Mouse (Mus musculus): Measurements from ENCODE around the gene Fhl1. TPM values are rescaled to one million over a fixed set of nuclear protein-coding genes. Genes with fewer than 3 reads are reported as not detected.

Fhl1 gene
- polyA plus RNA-seq, 1 experiment from 2014 or later, result 1,058 TPM

DNA sequence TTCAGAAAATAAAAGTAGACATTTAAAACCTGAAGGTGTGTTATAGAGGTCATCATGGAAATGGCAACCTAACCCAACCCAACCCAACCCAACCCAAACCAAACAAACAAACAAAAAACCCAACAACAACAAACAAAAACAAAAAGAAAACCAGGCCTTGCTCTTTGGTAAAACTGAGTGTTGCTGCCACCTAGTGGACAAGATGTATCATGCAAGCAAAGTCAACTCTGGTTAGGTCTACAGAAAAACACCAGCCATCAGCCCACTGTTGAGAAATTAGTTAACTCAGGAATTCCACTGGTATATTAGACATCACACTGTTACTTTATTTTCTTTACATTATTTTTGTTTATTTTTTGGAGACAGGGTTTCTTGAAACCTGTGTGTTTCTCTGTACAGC lies 107.8 kb downstream of the Fhl1 start:
- Histone ChIP-seq H3K27me3 (replicated peaks; ENCODE audit: insufficient read depth, low read length) (no peaks in the 10 kb centered on the region), H3K36me3 (ENCODE audit: insufficient read depth, low read length) (no peaks in the 10 kb centered on the region), H3K9ac (replicated peaks; ENCODE audit: low read depth) (no peak overlapping the region), H3K4me2 (replicated peaks; ENCODE audit: low read depth, low read length) (no peak overlapping the region), H3K4me1 (ENCODE audit: insufficient read depth, low read depth, low read length) (no peaks in the 10 kb centered on the region), H3K27ac (ENCODE audit: low read length) (no peak overlapping the region), H3K9me3 (ENCODE audit: low read length) (no peaks in the 10 kb centered on the region), H3K4me3 (ENCODE audit: low read depth, low read length) (no peak overlapping the region)
- no peak for TF ChIP-seq EP300 (IDR thresholded peaks at IDR 0.05)
- TF ChIP-seq CTCF (IDR thresholded peaks at IDR 0.05), result peak; percentile 74
- DNase-seq (ENCODE audit: low spot score) (peak; percentile 26), ATAC-seq (no peak)

GRCm38 (mm10) chrX:56841255-56841654 lies 109.7 kb downstream of the Fhl1 start:
- 55% methylated on average over 5 of the region's 5 CpGs for WGBS
- Histone ChIP-seq H3K4me1 (ENCODE audit: insufficient read depth, low read depth, low read length) (no peaks in the 10 kb centered on the region), H3K9me3 (ENCODE audit: low read length) (no peaks in the 10 kb centered on the region), H3K4me3 (ENCODE audit: low read depth, low read length) (no peak overlapping the region), H3K4me2 (replicated peaks; ENCODE audit: low read depth, low read length) (no peak overlapping the region), H3K9ac (replicated peaks; ENCODE audit: low read depth) (no peak overlapping the region), H3K27ac (ENCODE audit: low read length) (no peak overlapping the region), H3K27me3 (replicated peaks; ENCODE audit: insufficient read depth, low read length) (no peaks in the 10 kb centered on the region), H3K36me3 (ENCODE audit: insufficient read depth, low read length) (no peaks in the 10 kb centered on the region)
- peak; percentile 17 for TF ChIP-seq CTCF (IDR thresholded peaks at IDR 0.05)
- no peak for TF ChIP-seq EP300 (IDR thresholded peaks at IDR 0.05)
- ATAC-seq (no peak), DNase-seq (ENCODE audit: low spot score) (peak; percentile 7)

Other genes with a start within 250 kb of the Fhl1 start
- not detected in 2 replicates for gene Gm10477, start 207.0 kb upstream of the Fhl1 start, polyA plus RNA-seq (2015; fragmentation: Nextera tagmentation; extraction: Ambion mirVana)
- gene Gm648, start 182.2 kb upstream of the Fhl1 start, polyA plus RNA-seq (2015; fragmentation: Nextera tagmentation; extraction: Ambion mirVana), result 0.11 TPM in 1 of 2 replicates, not detected in the other
- 11.8 and 12.1 TPM in 2 replicates for gene Mmgt1, start 133.7 kb upstream of the Fhl1 start, polyA plus RNA-seq (2015; fragmentation: Nextera tagmentation; extraction: Ambion mirVana)
- 15.1 and 16.1 TPM in 2 replicates for gene Slc9a6, start 122.0 kb upstream of the Fhl1 start, polyA plus RNA-seq (2015; fragmentation: Nextera tagmentation; extraction: Ambion mirVana)
- 2.4 and 2.6 TPM in 2 replicates for gene Map7d3, start 90.5 kb downstream of the Fhl1 start, polyA plus RNA-seq (2015; fragmentation: Nextera tagmentation; extraction: Ambion mirVana)
- gene Adgrg4, start 138.4 kb downstream of the Fhl1 start, polyA plus RNA-seq (2015; fragmentation: Nextera tagmentation; extraction: Ambion mirVana), result not detected in 2 replicates

Measured in lung, postnatal 0 days (tissue).